In the genomic region with DNA sequence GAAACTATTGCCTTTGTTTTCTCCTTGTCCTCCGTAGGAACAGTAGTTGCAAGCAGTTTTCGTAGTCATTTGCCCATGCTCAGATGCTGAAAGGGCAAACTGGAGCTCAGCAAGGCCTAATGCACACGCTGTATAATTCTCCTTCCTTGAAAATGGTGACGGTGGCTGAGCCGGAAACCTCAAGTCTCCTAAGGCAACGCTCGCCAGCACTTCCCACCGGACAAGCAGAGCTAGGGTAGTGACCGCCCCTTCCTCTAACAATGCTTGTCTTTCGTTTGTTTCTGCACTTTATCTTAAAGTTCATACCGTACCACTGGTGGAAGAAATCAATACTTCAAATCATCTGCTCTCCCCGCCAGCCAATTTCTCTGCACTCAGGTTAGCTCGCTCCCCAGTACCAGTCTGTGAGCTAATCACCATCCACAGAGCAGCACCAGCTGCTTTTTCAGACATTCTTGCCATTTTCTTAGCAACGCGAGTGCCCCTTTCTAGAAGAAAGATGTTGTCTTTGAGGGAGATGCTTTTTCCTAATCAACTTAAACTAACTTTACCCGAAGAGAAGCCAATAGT, we compare ENCODE assay signal across 8 mouse cellular contexts.
DNase-seq lines count a peak whose midpoint lies in the region; ATAC-seq and TF ChIP-seq lines count a peak whose summit lies in the region.

No protein-coding gene starts in this region.

- intact Hi-C loops in left cerebral cortex, adult 2 months (cut with DNase I) = loop anchor here (5.0 to 10.0 kb wide), 3 partner anchors 70 to 560 kb away; no protein-coding TSS in a partner anchor

- H3K4me2 ChIP-seq in forebrain, embryonic 15.5 days (replicated peaks) = peak overlapping the region; percentile 100
- peak overlapping the region; percentile 80 for H3K4me2 ChIP-seq in liver, embryonic 13.5 days
- H3K4me2 ChIP-seq in stomach, embryonic 14.5 days (replicated peaks; ENCODE audit: low read depth, low read length) = peak overlapping the region; percentile 100

- 9% methylated on average over 16 of the region's 16 CpGs for WGBS in forebrain, embryonic 15.5 days
- 3% methylated on average over 16 of the region's 16 CpGs for WGBS in liver, embryonic 13.5 days (ENCODE audit: insufficient replicate concordance)
- 13% methylated on average over 16 of the region's 16 CpGs for WGBS in stomach, embryonic 14.5 days

- H3K4me3 ChIP-seq in left cerebral cortex, adult 2 months = peak overlapping the region; percentile 63
- H3K4me3 ChIP-seq in forebrain, embryonic 15.5 days = peak overlapping the region; percentile 61
- H3K4me3 ChIP-seq in liver, embryonic 13.5 days (replicated peaks) = no peak overlapping the region; the same call in 1 of the 2 replicates
- H3K4me3 ChIP-seq in stomach, embryonic 14.5 days (ENCODE audit: low read depth, low read length) = peak overlapping the region; percentile 64

- DNase-seq in left cerebral cortex, adult 2 months (ENCODE audit: extremely low spot score in 1 of 2, low spot score in 2 of 2) = no peak
- DNase-seq in left cerebral cortex, adult 18-20 months (ENCODE audit: low spot score in 2 of 2) = no peak
- no peak for DNase-seq in liver, embryonic 13.5 days
- no peak for DNase-seq in adrenal gland, adult 2 months
- DNase-seq in testis, postnatal 14 days (ENCODE audit: low spot score) = no peak
- no peak for DNase-seq in B cell, adult 2 months

- TF ChIP-seq CTCF in left cerebral cortex, adult 2 months (IDR thresholded peaks at IDR 0.05) = no peak

- peaks cover 51% of the 10 kb centered on the region for H3K4me1 ChIP-seq in forebrain, embryonic 15.5 days
- H3K4me1 ChIP-seq in liver, embryonic 13.5 days (replicated peaks) = peaks cover 25% of the 10 kb centered on the region
- H3K4me1 ChIP-seq in stomach, embryonic 14.5 days (ENCODE audit: control insufficient read depth, insufficient read depth, low read length) = peaks cover 5% of the 10 kb centered on the region; the same call in 1 of the 2 replicates

- no peak for ATAC-seq in forebrain, embryonic 15.5 days (replicated peaks)
- ATAC-seq in liver, embryonic 13.5 days (ENCODE audit: low read depth) = no peak
- no peak for ATAC-seq in stomach, embryonic 14.5 days (ENCODE audit: insufficient number of reproducible peaks, insufficient read depth, low FRiP score, low read depth)

- no peak overlapping the region for H3K9ac ChIP-seq in forebrain, embryonic 15.5 days (replicated peaks)
- H3K9ac ChIP-seq in liver, embryonic 13.5 days = no peak overlapping the region
- H3K9ac ChIP-seq in stomach, embryonic 14.5 days (replicated peaks; ENCODE audit: low read depth, low read length) = no peak overlapping the region

- H3K27me3 ChIP-seq in forebrain, embryonic 15.5 days = 0 out of 2 replicates have a peak, but pooled peaks cover 11% of the 10 kb centered on the region
- peaks cover 76% of the 10 kb centered on the region for H3K27me3 ChIP-seq in liver, embryonic 13.5 days
- peaks cover 16% of the 10 kb centered on the region for H3K27me3 ChIP-seq in stomach, embryonic 14.5 days (ENCODE audit: control insufficient read depth, insufficient read depth, low read length)

- H3K9me3 ChIP-seq in forebrain, embryonic 15.5 days = no peaks in the 10 kb centered on the region
- H3K9me3 ChIP-seq in liver, embryonic 13.5 days (replicated peaks) = no peaks in the 10 kb centered on the region
- no peaks in the 10 kb centered on the region for H3K9me3 ChIP-seq in stomach, embryonic 14.5 days (ENCODE audit: control insufficient read depth, low read depth, low read length)

- H3K36me3 ChIP-seq in forebrain, embryonic 15.5 days = no peaks in the 10 kb centered on the region
- no peaks in the 10 kb centered on the region for H3K36me3 ChIP-seq in liver, embryonic 13.5 days
- no peaks in the 10 kb centered on the region for H3K36me3 ChIP-seq in stomach, embryonic 14.5 days (ENCODE audit: control insufficient read depth, insufficient read depth, low read length)

- peak overlapping the region; percentile 54; the same call in 1 of the 2 replicates for H3K27ac ChIP-seq in left cerebral cortex, adult 2 months
- H3K27ac ChIP-seq in forebrain, embryonic 15.5 days (replicated peaks) = no peak overlapping the region
- H3K27ac ChIP-seq in liver, embryonic 13.5 days = no peak overlapping the region
- H3K27ac ChIP-seq in stomach, embryonic 14.5 days (ENCODE audit: low read length) = no peak overlapping the region
